Mouse (Mus musculus): ENCODE measurements around the gene Dnah6.

DNA sequence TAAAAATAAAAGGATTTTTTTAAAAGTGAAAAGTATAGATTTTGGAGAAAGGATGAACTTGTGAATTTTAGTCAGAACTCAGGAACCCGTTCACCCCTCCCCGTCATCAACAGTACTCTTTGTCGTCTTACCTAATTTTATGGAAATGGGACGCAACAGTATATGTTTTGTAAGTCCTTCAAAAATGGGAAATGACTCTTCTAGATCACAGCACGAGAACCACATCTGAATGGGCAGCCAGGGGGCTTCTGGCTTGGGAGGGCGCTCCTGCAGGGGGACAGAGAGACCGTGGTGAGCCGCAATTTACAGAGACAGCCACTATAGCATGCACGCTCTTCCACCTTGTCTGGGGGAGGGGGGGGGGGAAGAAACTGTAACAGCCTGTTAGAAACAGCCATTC is 167.9 kb downstream of the Dnah6 start:
- TF ChIP-seq POLR2A (IDR thresholded peaks at IDR 0.05; ENCODE audit: borderline replicate concordance, extremely low read depth, insufficient read depth, insufficient read length, poor library complexity, severe bottlenecking) (no peak), CTCF (IDR thresholded peaks at IDR 0.05; ENCODE audit: borderline replicate concordance, extremely low read depth, insufficient read depth, insufficient read length) (no peak)
